Mouse (Mus musculus): ENCODE results near the gene Wdr4.

The Wdr4 gene

GRCm38 (mm10) chr17:31445061-31445731, 74.6 kb downstream of the Wdr4 start:
- DNase-seq (ENCODE audit: low spot score in 2 of 2) = no peak

Data from right cerebral cortex, postnatal 36 days (tissue).